Mouse (Mus musculus): ENCODE results near the gene Vav3. TPM values are rescaled to one million over a fixed set of nuclear protein-coding genes. Genes with fewer than 3 reads are reported as not detected.

Gene Vav3
- polyA plus RNA-seq, 1 experiment from 2014 or later = 8.7 TPM

GRCm38 (mm10) chr3:109606121-109606520, 265.7 kb downstream of the Vav3 start:
- ATAC-seq (ENCODE audit: insufficient number of reproducible peaks, insufficient read depth, low FRiP score, low TSS enrichment) = no peak
- Histone ChIP-seq H3K4me2 (replicated peaks) (no peak overlapping the region), H3K4me3 (no peak overlapping the region), H3K27ac (no peak overlapping the region), H3K27me3 (no peaks in the 10 kb centered on the region), H3K9me3 (no peaks in the 10 kb centered on the region), H3K36me3 (no peaks in the 10 kb centered on the region), H3K9ac (no peak overlapping the region), H3K4me1 (no peaks in the 10 kb centered on the region)
- WGBS = 89% methylated on average over 2 of the region's 2 CpGs

DNA sequence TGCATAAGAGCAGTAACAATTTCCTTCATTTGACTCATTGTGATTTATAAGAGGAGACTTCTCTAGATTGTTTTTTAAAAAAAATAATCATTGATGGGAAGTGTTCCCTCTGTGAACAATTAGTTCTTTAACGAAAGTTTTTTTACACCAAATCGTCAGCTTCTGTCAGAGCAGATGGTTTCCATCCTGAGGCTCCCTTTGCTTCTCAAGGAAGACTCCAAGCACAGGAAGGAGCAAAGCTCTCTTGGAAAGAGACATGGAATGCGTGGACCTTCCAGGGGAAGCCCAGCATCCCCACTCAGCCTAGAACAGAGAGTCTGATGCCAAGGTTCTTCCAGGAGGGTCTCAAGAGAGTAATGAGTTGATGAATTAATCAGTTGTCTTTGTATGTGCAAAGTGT, 281.3 kb downstream of the Vav3 start:
- no peak for ATAC-seq (ENCODE audit: insufficient number of reproducible peaks, insufficient read depth, low FRiP score, low TSS enrichment)
- H3K4me3 ChIP-seq = no peak overlapping the region
- H3K27me3 ChIP-seq = no peaks in the 10 kb centered on the region
- H3K9me3 ChIP-seq = no peaks in the 10 kb centered on the region
- no peak overlapping the region for H3K4me2 ChIP-seq (replicated peaks)
- WGBS = 50% methylated on average over 3 of the region's 3 CpGs
- no peak overlapping the region for H3K9ac ChIP-seq
- no peak overlapping the region for H3K27ac ChIP-seq
- no peaks in the 10 kb centered on the region for H3K4me1 ChIP-seq
- H3K36me3 ChIP-seq = no peaks in the 10 kb centered on the region

DNA sequence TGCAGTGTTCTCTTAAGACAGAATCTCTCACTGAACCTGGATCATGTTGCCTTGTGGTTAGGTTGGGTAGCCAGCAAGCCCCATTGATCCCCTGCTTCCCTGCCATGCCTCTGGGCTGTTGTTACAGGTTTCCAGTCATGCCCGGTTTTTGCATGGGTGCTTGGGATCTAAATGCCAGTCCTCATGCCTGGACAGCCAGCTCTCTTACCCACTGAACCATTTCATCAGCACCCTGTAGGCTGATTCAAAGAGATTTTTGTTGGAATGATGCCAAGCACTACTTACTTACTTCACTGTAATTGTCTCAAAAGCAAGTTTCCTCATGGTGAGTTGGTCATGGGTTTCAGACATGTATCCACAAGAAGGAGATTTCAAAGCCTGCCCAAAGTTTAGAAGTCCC, 281.9 kb downstream of the Vav3 start:
- 53% methylated on average over 1 of the region's 1 CpGs for WGBS
- H3K4me1 ChIP-seq = no peaks in the 10 kb centered on the region
- no peak overlapping the region for H3K4me3 ChIP-seq
- no peak overlapping the region for H3K27ac ChIP-seq
- no peaks in the 10 kb centered on the region for H3K27me3 ChIP-seq
- H3K4me2 ChIP-seq (replicated peaks) = no peak overlapping the region
- ATAC-seq (ENCODE audit: insufficient number of reproducible peaks, insufficient read depth, low FRiP score, low TSS enrichment) = no peak
- no peak overlapping the region for H3K9ac ChIP-seq
- no peaks in the 10 kb centered on the region for H3K36me3 ChIP-seq
- no peaks in the 10 kb centered on the region for H3K9me3 ChIP-seq

GRCm38 (mm10) chr3:109622816-109623215, 282.4 kb downstream of the Vav3 start:
- H3K4me2 ChIP-seq (replicated peaks) = no peak overlapping the region
- no peak overlapping the region for H3K9ac ChIP-seq
- H3K9me3 ChIP-seq = no peaks in the 10 kb centered on the region
- no peak for ATAC-seq (ENCODE audit: insufficient number of reproducible peaks, insufficient read depth, low FRiP score, low TSS enrichment)
- H3K36me3 ChIP-seq = no peaks in the 10 kb centered on the region
- 37% methylated on average over 1 of the region's 1 CpGs for WGBS
- no peaks in the 10 kb centered on the region for H3K27me3 ChIP-seq
- no peak overlapping the region for H3K27ac ChIP-seq
- H3K4me3 ChIP-seq = no peak overlapping the region
- no peaks in the 10 kb centered on the region for H3K4me1 ChIP-seq

DNA sequence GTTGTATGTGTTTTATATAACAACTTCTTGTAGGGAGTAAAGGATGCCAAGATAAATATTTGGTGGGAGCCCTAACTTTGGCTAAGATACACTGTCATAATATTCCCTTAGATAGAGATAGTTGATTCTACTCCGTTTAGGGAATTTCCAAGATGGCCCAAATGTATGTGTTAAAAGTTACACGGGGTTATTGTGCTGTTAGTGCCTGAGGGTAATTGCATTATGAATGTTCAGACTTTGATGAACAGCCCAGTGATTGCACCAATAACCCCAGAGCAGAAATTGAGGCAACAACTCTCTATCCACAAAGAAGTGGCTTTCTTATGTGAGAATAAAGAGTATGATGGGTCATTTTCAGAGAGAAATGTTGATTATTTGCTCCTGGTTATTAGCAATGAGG, 283.3 kb downstream of the Vav3 start:
- no peak overlapping the region for H3K27ac ChIP-seq
- no peak overlapping the region for H3K4me2 ChIP-seq (replicated peaks)
- no peaks in the 10 kb centered on the region for H3K4me1 ChIP-seq
- H3K4me3 ChIP-seq = no peak overlapping the region
- H3K9me3 ChIP-seq = no peaks in the 10 kb centered on the region
- no peak overlapping the region for H3K9ac ChIP-seq
- WGBS = 72% methylated on average over 2 of the region's 2 CpGs
- H3K27me3 ChIP-seq = no peaks in the 10 kb centered on the region
- no peak for ATAC-seq (ENCODE audit: insufficient number of reproducible peaks, insufficient read depth, low FRiP score, low TSS enrichment)
- no peaks in the 10 kb centered on the region for H3K36me3 ChIP-seq

GRCm38 (mm10) chr3:109636045-109636444, 295.6 kb downstream of the Vav3 start:
- no peak overlapping the region for H3K4me3 ChIP-seq
- 88% methylated on average over 4 of the region's 4 CpGs for WGBS
- H3K9ac ChIP-seq = no peak overlapping the region
- H3K4me2 ChIP-seq (replicated peaks) = no peak overlapping the region
- H3K9me3 ChIP-seq = no peaks in the 10 kb centered on the region
- no peak overlapping the region for H3K27ac ChIP-seq
- no peaks in the 10 kb centered on the region for H3K4me1 ChIP-seq
- no peak for ATAC-seq (ENCODE audit: insufficient number of reproducible peaks, insufficient read depth, low FRiP score, low TSS enrichment)
- H3K27me3 ChIP-seq = no peaks in the 10 kb centered on the region
- no peaks in the 10 kb centered on the region for H3K36me3 ChIP-seq

DNA sequence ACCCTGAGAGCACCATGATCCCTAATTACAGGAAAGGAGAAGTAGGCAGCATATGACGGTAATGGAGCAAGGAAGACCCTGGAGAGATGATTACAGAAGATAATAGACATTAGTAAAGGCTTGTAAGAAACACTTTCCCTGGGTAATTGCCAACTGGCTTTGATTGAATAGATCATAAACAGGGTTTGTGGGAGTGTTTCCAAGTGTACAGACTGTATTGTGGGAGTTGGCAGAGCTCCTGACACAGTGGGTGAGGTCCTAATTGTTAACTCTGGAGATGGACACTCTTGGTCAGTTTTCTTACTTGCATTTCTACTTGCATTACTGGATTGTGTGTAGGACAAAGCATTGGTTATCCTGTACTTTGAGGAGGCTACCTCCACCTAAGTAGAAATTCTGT, 298.9 kb downstream of the Vav3 start:
- Histone ChIP-seq H3K4me2 (replicated peaks) (no peak overlapping the region), H3K27ac (no peak overlapping the region), H3K4me1 (no peaks in the 10 kb centered on the region), H3K4me3 (no peak overlapping the region), H3K9me3 (no peaks in the 10 kb centered on the region), H3K27me3 (no peaks in the 10 kb centered on the region), H3K36me3 (no peaks in the 10 kb centered on the region), H3K9ac (no peak overlapping the region)
- no peak for ATAC-seq (ENCODE audit: insufficient number of reproducible peaks, insufficient read depth, low FRiP score, low TSS enrichment)
- WGBS = 57% methylated on average over 1 of the region's 1 CpGs

DNA sequence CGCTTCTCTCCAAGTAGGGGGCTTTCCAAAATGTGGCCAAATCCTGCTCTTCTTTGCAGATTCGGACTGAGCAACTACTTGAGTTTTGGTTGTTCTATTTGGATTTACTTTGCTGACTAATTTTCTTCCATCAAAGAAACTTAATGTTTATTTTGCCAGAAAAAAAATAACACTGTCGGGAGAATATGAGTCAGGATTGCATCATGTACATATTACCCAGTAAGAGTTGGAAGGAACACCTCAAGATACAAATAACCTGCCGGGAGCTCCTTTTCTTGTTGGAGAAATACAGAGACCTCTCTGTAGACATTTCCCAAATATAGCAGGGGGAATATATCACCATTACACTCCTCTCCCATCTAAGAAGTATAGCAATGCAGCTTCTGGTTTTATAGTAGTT, 300.3 kb downstream of the Vav3 start:
- ATAC-seq (ENCODE audit: insufficient number of reproducible peaks, insufficient read depth, low FRiP score, low TSS enrichment) = no peak
- Histone ChIP-seq H3K4me2 (replicated peaks) (no peak overlapping the region), H3K4me3 (no peak overlapping the region), H3K27ac (no peak overlapping the region), H3K27me3 (no peaks in the 10 kb centered on the region), H3K9me3 (no peaks in the 10 kb centered on the region), H3K4me1 (no peaks in the 10 kb centered on the region), H3K9ac (no peak overlapping the region), H3K36me3 (no peaks in the 10 kb centered on the region)
- WGBS = 89% methylated on average over 4 of the region's 4 CpGs

DNA sequence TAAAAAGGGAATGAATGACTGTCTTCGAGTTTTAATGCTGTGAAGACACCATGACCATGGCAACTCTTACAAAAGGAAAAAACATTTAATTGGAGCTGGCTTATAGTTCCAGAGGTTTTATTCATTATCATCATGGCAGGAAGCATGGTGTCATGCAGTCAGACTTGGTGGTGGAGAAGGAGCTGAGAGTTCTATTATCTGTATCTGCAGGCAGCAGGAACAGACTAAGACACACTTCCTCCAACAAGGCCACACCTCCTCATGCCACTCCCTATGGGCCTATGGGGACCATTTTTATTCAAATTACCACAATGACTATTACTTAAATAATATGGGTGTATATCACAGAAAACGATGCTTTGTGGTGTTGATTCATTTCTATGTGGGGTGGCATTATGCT, 307.8 kb downstream of the Vav3 start:
- H3K9me3 ChIP-seq = no peaks in the 10 kb centered on the region
- H3K4me2 ChIP-seq (replicated peaks) = no peak overlapping the region
- no peak overlapping the region for H3K9ac ChIP-seq
- no peaks in the 10 kb centered on the region for H3K4me1 ChIP-seq
- no peaks in the 10 kb centered on the region for H3K27me3 ChIP-seq
- WGBS = 85% methylated on average over 2 of the region's 2 CpGs
- no peak for ATAC-seq (ENCODE audit: insufficient number of reproducible peaks, insufficient read depth, low FRiP score, low TSS enrichment)
- no peak overlapping the region for H3K27ac ChIP-seq
- no peaks in the 10 kb centered on the region for H3K36me3 ChIP-seq
- no peak overlapping the region for H3K4me3 ChIP-seq

GRCm38 (mm10) chr3:109651479-109651878, 311.0 kb downstream of the Vav3 start:
- 89% methylated on average over 3 of the region's 3 CpGs for WGBS
- no peak overlapping the region for H3K27ac ChIP-seq
- no peaks in the 10 kb centered on the region for H3K4me1 ChIP-seq
- ATAC-seq (ENCODE audit: insufficient number of reproducible peaks, insufficient read depth, low FRiP score, low TSS enrichment) = no peak
- no peak overlapping the region for H3K4me3 ChIP-seq
- no peaks in the 10 kb centered on the region for H3K9me3 ChIP-seq
- H3K9ac ChIP-seq = no peak overlapping the region
- no peaks in the 10 kb centered on the region for H3K27me3 ChIP-seq
- no peaks in the 10 kb centered on the region for H3K36me3 ChIP-seq
- H3K4me2 ChIP-seq (replicated peaks) = no peak overlapping the region

DNA sequence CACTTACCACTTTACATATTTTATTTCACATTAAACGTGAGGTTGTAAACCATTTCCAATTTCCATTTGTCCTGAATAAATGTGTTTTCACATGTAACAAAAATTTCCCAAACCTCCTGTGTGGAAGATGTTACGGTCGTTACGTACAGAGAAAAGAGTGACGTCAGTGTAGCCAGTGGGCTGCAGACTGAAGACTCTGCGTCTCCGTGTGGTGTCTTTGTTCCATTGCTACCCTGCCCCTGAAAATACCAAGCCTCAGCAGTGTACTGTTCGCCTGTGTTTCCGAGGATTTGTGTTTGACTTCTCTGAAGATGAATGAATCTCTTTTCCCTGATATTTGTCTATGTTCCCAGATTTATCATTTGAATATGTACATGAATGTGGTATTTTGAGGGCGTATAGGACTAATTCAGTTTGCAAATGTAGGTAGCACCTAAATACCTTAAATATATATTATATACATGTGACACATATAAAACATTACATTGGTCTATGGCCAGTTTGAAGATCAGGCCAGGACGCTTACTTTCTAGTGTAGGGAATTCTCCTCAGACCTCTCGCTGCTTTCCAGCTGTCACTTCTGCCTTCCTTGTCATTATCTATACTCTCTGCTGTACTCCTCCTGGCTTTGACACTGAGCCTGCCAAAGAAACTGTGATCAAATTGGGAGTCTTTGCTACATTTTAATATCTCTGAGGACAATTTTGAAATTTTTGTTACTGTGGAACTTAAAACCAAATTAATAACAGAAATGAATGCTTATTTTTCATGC, 312.6 kb downstream of the Vav3 start:
- Histone ChIP-seq H3K9ac (no peak overlapping the region), H3K4me1 (no peaks in the 10 kb centered on the region), H3K36me3 (no peaks in the 10 kb centered on the region), H3K27ac (no peak overlapping the region), H3K4me3 (no peak overlapping the region), H3K4me2 (replicated peaks) (no peak overlapping the region), H3K27me3 (no peaks in the 10 kb centered on the region), H3K9me3 (no peaks in the 10 kb centered on the region)
- 76% methylated on average over 12 of the region's 12 CpGs for WGBS
- no peak for ATAC-seq (ENCODE audit: insufficient number of reproducible peaks, insufficient read depth, low FRiP score, low TSS enrichment)

- WGBS = 97% methylated on average over 4 of the region's 4 CpGs
- Histone ChIP-seq H3K4me2 (replicated peaks) (no peak overlapping the region), H3K27ac (no peak overlapping the region), H3K9me3 (no peaks in the 10 kb centered on the region), H3K36me3 (no peaks in the 10 kb centered on the region), H3K4me3 (no peak overlapping the region), H3K4me1 (no peaks in the 10 kb centered on the region), H3K27me3 (no peaks in the 10 kb centered on the region), H3K9ac (no peak overlapping the region)
- ATAC-seq (ENCODE audit: insufficient number of reproducible peaks, insufficient read depth, low FRiP score, low TSS enrichment) = no peak
Measured at GRCm38 (mm10) chr3:109654386-109654785, 313.9 kb downstream of the Vav3 start.

All from embryonic facial prominence, embryonic 12.5 days (tissue).